Mouse (Mus musculus): Measurements from ENCODE around the gene Gm3435.
"Not testable (repeated sequence)": the region's sequence is repeated elsewhere in the genome, so short reads cannot be mapped to it uniquely, and the experiment has no call there.

The Gm3435 gene

DNA sequence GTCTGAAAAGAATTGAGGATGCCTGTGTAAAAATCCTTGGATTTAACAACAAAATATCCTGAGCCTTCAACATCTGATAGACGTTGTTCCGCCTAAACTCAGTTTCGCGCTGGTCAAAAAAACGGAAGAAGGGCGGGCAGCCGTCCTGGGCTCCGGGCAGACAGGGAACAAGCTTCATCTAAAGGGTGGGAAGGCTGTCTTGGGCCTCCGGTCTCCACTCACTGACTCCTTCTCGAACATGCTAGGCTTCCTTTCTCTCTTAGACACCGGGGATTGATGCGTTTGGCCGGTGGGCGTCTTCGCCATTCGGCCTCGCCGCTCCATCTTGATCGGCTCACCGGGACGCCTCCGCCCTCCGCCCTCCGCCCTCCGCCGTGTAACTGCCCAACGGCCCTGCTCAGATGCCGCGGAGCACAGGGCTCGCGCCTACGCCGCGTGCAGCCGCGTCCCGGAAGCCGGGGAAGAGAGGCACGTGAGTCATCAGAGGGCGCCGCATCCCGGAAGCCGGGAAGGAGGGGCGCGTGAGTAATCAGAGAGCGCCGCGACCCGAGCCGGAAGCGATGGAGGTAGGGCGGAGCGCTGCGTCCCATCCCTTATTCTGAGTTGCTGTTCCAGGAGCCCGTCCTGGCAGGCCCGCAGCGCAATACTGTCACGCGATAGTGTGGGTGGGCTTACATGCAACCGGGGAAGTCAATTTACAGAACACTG, at the start of gene Gm3435:
Gene Gm3435 (plus strand): TSS at position 471 of the 708 bp plus-strand sequence.
- not testable (repeated sequence) for DNase-seq

DNA sequence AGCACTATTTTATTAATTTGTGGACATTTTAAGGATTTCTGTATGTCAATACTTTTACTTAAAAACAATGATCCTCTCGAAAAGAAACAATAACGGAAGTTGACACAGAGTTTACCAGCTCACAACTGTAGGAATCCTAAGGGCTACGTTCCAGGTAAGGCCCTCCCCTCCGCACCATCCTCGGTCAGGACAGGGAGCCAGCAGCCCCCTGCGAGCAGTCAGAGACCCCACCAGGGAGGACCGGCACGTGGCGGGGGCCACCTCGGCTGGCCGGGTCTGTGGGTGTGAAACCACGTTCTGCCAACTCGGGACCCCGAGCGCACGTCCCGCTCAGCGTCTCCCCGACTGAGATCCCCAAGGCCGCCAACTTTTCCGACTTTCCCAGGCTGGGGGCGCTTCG, 49.5 kb upstream of the Gm3435 start:
- no peak for DNase-seq

DNA sequence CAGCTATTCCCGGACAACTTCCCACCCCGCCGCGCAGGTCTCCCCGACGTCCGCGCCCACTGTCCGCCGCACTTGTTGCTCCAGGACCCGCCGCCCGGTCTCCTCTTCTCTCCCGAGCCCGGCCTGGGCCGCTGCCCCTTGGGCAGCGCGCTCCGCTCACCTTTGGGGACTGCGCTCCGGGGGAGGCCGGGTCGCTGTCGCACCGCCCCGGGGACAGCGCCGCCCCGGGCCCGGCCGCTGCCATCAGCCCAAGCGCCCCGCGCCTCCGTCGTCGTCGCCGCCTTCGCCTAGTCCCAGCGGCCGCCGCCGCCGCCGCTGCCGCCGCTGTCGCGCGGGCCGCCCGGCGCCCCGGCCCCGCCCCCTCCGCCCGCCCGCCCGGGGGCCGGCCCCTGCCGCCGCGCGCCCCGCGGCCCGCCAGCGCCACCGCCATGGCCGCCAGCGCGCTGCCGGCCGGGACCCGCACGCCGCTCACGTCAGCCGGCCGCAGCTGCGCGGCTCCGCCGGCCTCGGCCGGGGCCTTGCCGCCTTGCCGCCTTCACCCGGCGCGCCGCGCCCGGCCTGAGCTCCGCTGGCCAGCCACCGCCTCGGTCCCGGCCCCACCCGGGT, 48.9 kb upstream of the Gm3435 start, which contains the start of gene Phf10:
Gene Phf10 (minus strand): TSS at position 323 of the 606 bp plus-strand sequence.
- peak; percentile 25 for DNase-seq

DNA sequence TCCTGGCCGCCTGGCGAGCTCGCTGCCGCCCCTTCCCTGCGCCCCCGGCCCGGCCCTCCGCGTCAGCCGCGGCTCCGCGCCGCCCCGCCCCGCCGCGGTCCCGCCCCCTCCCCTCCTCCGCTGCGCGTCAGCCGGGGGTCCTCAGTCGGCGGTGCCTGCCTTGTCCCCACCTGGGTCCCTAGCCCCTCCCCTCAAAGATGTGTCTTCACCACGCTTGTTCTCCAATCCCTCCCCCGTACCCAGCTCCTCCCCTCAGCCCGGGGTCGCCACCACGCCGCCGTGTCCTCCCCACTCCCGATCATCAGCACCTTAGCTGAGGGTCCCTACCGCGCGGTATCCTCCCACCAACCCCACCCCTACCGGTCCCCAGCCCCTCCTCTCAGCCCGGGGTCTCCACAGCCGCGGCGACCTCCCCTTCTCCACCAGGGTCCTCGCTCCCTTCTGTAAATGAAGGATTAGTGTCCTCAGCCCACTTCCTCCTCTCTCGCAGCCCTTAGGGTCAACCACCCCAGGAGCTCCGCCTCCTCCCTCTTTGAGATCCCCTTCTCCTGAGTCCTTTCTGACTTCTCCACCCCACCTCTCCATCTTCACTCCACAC, 48.3 kb upstream of the Gm3435 start:
- not testable (repeated sequence) for DNase-seq

DNA sequence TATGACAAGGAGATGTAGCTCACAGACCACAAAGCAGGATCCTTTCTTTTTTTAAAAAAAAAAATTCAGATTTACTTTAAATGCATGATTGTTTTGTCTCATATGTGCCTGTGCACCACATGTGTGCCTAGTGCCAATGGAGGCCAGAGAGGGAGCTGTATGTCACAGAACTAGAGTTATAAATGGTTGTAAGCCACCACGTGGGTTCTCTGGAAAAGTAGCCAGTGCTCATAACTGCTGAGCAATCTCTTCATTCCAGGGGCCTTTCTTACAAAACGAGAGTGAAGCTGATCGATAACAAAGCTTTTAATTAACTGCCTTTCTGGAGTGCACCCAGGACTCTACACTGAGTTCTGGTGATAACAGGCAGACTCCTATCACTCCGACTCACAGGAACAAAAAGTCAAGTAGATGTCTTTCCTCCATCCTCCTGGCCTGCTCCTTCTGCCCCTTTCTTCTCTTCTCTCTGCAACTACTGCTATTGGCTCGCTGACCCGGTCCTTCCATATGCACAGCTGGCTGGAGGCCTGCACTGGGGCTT, 41.5 kb upstream of the Gm3435 start:
- not testable (repeated sequence) for DNase-seq

DNA sequence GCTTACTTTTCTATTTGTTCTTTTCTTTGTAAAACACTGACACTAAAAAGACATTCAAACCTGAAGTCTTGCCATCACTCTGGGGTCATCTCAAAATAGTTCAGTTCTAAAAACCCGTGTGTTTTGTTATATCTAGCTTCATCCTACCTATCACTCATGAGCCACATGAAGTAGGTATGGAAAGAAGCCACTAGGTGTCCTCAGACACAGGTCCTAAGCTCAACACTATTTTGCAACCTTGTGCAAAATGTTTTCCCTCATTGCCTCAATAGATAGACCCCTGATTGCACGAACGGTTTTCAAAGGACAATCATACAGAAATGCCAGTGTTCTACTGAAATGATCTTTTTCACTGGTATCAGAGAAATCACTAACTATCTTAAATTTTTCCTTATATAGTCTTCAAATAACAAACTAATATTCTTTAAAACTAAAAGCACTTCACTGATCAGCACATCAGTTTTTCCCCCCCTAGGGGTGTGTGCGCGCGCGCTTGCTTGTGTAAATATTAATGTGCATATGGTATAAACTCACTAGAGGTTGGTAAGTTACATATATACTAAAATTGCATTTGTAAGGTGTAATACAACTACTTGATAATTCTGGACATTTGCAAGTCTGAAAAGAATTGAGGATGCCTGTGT, 32.1 kb upstream of the Gm3435 start:
- DNase-seq = not testable (repeated sequence)

DNA sequence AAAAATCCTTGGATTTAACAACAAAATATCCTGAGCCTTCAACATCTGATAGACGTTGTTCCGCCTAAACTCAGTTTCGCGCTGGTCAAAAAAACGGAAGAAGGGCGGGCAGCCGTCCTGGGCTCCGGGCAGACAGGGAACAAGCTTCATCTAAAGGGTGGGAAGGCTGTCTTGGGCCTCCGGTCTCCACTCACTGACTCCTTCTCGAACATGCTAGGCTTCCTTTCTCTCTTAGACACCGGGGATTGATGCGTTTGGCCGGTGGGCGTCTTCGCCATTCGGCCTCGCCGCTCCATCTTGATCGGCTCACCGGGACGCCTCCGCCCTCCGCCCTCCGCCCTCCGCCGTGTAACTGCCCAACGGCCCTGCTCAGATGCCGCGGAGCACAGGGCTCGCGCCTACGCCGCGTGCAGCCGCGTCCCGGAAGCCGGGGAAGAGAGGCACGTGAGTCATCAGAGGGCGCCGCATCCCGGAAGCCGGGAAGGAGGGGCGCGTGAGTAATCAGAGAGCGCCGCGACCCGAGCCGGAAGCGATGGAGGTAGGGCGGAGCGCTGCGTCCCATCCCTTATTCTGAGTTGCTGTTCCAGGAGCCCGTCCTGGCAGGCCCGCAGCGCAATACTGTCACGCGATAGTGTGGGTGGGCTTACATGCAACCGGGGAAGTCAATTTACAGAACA, 31.5 kb upstream of the Gm3435 start, which contains the start of the genes 9030025P20Rik and Gm3417:
Gene 9030025P20Rik (plus strand): TSS at position 107 of the 677 bp plus-strand sequence.
Gene Gm3417 (minus strand): TSS at position 429 of the 677 bp plus-strand sequence.
- DNase-seq = not testable (repeated sequence)

DNA sequence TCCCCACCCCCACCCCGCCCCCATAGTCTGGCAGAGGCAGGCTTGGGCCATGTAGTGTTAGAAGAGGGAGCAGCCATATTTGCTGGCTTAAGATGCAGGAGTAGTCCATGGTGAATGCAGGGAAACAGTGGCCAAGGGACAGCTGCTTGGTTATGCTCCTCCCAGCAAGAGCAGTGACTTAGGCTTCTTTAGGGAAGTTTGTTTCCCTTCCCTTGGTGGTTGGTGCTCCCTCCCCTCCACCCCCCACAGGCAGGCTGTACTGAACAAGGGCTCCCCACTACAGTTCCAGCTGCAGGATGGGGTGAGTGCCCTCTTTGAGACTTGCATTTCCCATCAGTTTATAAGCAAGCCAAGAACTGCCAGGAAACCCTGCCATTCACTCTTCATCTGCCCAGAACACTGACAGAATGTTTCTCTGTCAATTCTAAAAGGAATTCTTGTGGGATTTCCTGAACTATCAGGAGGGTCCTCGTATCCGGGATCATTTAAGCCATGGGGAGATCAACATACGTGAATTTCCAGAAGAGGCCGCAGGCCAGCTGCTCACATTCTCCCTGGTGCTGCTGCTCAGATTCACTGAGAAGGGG, 19.8 kb upstream of the Gm3435 start:
- DNase-seq = not testable (repeated sequence)

DNA sequence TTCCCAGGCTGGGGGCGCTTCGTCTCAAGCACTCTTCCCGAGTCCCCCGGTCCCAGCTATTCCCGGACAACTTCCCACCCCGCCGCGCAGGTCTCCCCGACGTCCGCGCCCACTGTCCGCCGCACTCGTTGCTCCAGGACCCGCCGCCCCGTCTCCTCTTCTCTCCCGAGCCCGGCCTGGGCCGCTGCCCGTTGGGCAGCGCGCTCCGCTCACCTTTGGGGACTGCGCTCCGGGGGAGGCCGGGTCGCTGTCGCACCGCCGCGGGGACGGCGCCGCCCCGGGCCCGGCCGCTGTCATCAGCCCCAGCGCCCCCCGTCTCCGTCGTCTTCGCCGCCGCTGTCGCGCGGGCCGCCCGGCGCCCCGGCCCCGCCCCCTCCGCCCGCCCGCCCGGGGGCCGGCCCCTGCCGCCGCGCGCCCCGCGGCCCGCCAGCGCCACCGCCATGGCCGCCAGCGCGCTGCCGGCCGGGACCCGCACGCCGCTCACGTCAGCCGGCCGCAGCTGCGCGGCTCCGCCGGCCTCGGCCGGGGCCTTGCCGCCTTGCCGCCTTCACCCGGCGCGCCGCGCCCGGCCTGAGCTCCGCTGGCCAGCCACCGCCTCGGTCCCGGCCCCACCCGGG, 17.3 kb upstream of the Gm3435 start:
- not testable (repeated sequence) for DNase-seq

DNA sequence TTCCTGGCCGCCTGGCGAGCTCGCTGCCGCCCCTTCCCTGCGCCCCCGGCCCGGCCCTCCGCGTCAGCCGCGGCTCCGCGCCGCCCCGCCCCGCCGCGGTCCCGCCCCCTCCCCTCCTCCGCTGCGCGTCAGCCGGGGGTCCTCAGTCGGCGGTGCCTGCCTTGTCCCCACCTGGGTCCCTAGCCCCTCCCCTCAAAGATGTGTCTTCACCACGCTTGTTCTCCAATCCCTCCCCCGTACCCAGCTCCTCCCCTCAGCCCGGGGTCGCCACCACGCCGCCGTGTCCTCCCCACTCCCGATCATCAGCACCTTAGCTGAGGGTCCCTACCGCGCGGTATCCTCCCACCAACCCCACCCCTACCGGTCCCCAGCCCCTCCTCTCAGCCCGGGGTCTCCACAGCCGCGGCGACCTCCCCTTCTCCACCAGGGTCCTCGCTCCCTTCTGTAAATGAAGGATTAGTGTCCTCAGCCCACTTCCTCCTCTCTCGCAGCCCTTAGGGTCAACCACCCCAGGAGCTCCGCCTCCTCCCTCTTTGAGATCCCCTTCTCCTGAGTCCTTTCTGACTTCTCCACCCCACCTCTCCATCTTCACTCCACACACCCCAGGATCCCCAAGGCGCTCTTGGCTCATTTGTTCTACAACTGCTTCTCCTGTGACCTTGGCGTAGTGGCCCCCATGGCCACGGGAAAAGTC, 16.7 kb upstream of the Gm3435 start:
- DNase-seq = not testable (repeated sequence)

DNA sequence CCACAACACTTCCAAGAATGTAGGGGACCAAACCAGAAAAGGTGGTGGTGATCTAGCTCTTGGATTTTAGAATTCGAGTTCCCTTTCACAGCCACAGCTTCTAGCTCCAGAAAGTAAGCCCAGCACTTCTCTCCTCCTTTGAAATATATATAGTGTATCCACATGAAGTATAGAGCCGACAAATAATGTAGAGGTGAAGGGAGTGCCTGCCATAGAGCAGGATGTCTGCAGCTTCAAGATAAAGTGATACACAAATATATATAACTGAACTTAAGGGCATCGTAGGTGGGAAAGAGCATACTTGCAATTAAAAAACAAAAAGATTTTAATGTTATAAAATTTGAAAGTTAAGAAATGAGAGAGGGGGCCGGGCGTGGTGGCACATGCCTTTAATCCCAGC, 15.8 kb upstream of the Gm3435 start:
- not testable (repeated sequence) for DNase-seq

DNA sequence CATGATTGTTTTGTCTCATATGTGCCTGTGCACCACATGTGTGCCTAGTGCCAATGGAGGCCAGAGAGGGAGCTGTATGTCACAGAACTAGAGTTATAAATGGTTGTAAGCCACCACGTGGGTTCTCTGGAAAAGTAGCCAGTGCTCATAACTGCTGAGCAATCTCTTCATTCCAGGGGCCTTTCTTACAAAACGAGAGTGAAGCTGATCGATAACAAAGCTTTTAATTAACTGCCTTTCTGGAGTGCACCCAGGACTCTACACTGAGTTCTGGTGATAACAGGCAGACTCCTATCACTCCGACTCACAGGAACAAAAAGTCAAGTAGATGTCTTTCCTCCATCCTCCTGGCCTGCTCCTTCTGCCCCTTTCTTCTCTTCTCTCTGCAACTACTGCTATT, 9.9 kb upstream of the Gm3435 start:
- DNase-seq = not testable (repeated sequence)

DNA sequence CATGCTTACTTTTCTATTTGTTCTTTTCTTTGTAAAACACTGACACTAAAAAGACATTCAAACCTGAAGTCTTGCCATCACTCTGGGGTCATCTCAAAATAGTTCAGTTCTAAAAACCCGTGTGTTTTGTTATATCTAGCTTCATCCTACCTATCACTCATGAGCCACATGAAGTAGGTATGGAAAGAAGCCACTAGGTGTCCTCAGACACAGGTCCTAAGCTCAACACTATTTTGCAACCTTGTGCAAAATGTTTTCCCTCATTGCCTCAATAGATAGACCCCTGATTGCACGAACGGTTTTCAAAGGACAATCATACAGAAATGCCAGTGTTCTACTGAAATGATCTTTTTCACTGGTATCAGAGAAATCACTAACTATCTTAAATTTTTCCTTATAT, 888 bp upstream of the Gm3435 start:
- DNase-seq = not testable (repeated sequence)

DNA sequence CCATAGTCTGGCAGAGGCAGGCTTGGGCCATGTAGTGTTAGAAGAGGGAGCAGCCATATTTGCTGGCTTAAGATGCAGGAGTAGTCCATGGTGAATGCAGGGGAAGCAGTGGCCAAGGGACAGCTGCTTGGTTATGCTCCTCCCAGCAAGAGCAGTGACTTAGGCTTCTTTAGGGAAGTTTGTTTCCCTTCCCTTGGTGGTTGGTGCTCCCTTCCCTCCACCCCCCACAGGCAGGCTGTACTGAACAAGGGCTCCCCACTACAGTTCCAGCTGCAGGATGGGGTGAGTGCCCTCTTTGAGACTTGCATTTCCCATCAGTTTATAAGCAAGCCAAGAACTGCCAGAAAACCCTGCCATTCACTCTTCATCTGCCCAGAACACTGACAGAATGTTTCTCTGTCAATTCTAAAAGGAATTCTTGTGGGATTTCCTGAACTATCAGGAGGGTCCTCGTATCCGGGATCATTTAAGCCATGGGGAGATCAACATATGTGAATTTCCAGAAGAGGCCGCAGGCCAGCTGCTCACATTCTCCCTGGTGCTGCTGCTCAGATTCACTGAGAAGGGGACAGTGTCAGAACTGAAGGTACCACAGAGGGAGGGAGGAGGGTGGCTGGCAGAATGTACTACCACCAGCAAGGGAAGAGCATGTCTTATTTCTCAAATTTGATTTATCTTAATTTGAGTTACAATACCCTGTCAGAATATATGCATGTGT, 11.7 kb downstream of the Gm3435 start:
- peak; percentile 8 for DNase-seq

DNA sequence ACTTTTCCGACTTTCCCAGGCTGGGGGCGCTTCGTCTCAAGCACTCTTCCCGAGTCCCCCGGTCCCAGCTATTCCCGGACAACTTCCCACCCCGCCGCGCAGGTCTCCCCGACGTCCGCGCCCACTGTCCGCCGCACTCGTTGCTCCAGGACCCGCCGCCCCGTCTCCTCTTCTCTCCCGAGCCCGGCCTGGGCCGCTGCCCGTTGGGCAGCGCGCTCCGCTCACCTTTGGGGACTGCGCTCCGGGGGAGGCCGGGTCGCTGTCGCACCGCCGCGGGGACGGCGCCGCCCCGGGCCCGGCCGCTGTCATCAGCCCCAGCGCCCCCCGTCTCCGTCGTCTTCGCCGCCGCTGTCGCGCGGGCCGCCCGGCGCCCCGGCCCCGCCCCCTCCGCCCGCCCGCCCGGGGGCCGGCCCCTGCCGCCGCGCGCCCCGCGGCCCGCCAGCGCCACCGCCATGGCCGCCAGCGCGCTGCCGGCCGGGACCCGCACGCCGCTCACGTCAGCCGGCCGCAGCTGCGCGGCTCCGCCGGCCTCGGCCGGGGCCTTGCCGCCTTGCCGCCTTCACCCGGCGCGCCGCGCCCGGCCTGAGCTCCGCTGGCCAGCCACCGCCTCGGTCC, 14.0 kb downstream of the Gm3435 start:
- DNase-seq = not testable (repeated sequence)

DNA sequence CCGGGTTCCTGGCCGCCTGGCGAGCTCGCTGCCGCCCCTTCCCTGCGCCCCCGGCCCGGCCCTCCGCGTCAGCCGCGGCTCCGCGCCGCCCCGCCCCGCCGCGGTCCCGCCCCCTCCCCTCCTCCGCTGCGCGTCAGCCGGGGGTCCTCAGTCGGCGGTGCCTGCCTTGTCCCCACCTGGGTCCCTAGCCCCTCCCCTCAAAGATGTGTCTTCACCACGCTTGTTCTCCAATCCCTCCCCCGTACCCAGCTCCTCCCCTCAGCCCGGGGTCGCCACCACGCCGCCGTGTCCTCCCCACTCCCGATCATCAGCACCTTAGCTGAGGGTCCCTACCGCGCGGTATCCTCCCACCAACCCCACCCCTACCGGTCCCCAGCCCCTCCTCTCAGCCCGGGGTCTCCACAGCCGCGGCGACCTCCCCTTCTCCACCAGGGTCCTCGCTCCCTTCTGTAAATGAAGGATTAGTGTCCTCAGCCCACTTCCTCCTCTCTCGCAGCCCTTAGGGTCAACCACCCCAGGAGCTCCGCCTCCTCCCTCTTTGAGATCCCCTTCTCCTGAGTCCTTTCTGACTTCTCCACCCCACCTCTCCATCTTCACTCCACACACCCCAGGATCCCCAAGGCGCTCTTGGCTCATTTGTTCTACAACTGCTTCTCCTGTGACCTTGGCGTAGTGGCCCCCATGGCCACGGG, 14.7 kb downstream of the Gm3435 start:
- DNase-seq = not testable (repeated sequence)

DNA sequence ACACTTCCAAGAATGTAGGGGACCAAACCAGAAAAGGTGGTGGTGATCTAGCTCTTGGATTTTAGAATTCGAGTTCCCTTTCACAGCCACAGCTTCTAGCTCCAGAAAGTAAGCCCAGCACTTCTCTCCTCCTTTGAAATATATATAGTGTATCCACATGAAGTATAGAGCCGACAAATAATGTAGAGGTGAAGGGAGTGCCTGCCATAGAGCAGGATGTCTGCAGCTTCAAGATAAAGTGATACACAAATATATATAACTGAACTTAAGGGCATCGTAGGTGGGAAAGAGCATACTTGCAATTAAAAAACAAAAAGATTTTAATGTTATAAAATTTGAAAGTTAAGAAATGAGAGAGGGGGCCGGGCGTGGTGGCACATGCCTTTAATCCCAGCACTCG, 15.5 kb downstream of the Gm3435 start:
- DNase-seq = not testable (repeated sequence)

DNA sequence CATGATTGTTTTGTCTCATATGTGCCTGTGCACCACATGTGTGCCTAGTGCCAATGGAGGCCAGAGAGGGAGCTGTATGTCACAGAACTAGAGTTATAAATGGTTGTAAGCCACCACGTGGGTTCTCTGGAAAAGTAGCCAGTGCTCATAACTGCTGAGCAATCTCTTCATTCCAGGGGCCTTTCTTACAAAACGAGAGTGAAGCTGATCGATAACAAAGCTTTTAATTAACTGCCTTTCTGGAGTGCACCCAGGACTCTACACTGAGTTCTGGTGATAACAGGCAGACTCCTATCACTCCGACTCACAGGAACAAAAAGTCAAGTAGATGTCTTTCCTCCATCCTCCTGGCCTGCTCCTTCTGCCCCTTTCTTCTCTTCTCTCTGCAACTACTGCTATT, 21.4 kb downstream of the Gm3435 start:
- not testable (repeated sequence) for DNase-seq

DNA sequence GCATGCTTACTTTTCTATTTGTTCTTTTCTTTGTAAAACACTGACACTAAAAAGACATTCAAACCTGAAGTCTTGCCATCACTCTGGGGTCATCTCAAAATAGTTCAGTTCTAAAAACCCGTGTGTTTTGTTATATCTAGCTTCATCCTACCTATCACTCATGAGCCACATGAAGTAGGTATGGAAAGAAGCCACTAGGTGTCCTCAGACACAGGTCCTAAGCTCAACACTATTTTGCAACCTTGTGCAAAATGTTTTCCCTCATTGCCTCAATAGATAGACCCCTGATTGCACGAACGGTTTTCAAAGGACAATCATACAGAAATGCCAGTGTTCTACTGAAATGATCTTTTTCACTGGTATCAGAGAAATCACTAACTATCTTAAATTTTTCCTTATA, 30.5 kb downstream of the Gm3435 start:
- DNase-seq = not testable (repeated sequence)

Measured in lung, postnatal 14 days (tissue).